Mouse (Mus musculus) hindbrain, embryonic 10.5 days (tissue): ENCODE measurements around the gene Galnt6. TPM values are rescaled to one million over a fixed set of nuclear protein-coding genes. Genes with fewer than 3 reads are reported as not detected.
"Not testable (repeated sequence)": the region's sequence is repeated elsewhere in the genome, so short reads cannot be mapped to it uniquely, and the experiment has no call there.

Experiments used
- DNase-seq: peaks from one replicate; pipeline ENCODE4 v3.0.0-alpha.2; 2017; ENCODE audit warnings: low spot score
- H3K27ac ChIP-seq: fragments of 300-500 bp; sonication (generic); 2 replicates; pipeline ENCODE4 v1.5.1; 2016; ENCODE audit warnings: mild to moderate bottlenecking, moderate library complexity
- H3K27me3 ChIP-seq: fragments of 300-500 bp; sonication (generic); 2 replicates; pipeline ENCODE4 v1.6.1; 2016; ENCODE audit warnings: mild to moderate bottlenecking; ENCODE audit not compliant: poor library complexity, insufficient read depth, severe bottlenecking
- H3K36me3 ChIP-seq: fragments of 300-500 bp; sonication (generic); 2 replicates; pipeline ENCODE4 v1.6.1; 2016; ENCODE audit warnings: mild to moderate bottlenecking, moderate library complexity
- H3K4me1 ChIP-seq: fragments of 300-500 bp; sonication (generic); replicated peaks from 2 replicates; pipeline ENCODE4 v1.6.1; 2016; ENCODE audit warnings: mild to moderate bottlenecking
- H3K4me3 ChIP-seq: fragments of 300-500 bp; sonication (generic); 2 replicates; pipeline ENCODE4 v1.5.1; 2016; ENCODE audit warnings: mild to moderate bottlenecking, moderate library complexity
- H3K9me3 ChIP-seq: fragments of 300-500 bp; sonication (generic); 2 replicates; pipeline ENCODE4 v1.6.1; 2016; ENCODE audit warnings: mild to moderate bottlenecking, moderate library complexity
- WGBS: fragments of 180-500 bp; shearing (Covaris S2); methylation state at CpG from one replicate; pipeline ENCODE4 v1.1.7; 2016; 5-methylcytosine and 5-hydroxymethylcytosine counted together
- polyA plus RNA-seq: library from polyadenylated mRNA; unstranded; fragments of >200 nt; fragmentation: Nextera tagmentation; extraction: Ambion mirVana; gene quantifications from 2 replicates; pipeline ENCODE4 v1.2.1, GENCODE M21; 2016

Gene Galnt6
- polyA plus RNA-seq = 0.05 and 0.11 TPM in 2 replicates

- H3K36me3 ChIP-seq = no peaks in the 10 kb centered on the region
- WGBS = 4% methylated on average over 57 of the region's 57 CpGs
- peaks cover 74% of the 10 kb centered on the region for H3K27me3 ChIP-seq
- H3K27ac ChIP-seq = peak within 1 kb of the TSS; percentile 40; the same call in 1 of the 2 replicates
- H3K4me1 ChIP-seq = peaks cover 23% of the 10 kb centered on the region
- H3K4me3 ChIP-seq = peak within 1 kb of the TSS; percentile 53
- H3K9me3 ChIP-seq = no peaks in the 10 kb centered on the region
- peak; percentile 34 for DNase-seq
These were observed at the start of gene Galnt6 for GRCm38 (mm10) chr15:100729281-100729985. Galnt6 (minus strand) TSS chr15:100729376.

GRCm38 (mm10) chr15:100777020-100778016, 48.1 kb upstream of the Galnt6 start:
- WGBS = 78% methylated on average over 32 of the region's 32 CpGs
- Histone ChIP-seq H3K36me3 (no peaks in the 10 kb centered on the region), H3K27me3 (no peaks in the 10 kb centered on the region), H3K9me3 (no peaks in the 10 kb centered on the region), H3K4me1 (peaks cover 26% of the 10 kb centered on the region), H3K27ac (no peak overlapping the region), H3K4me3 (no peak overlapping the region)
- DNase-seq = no peak

GRCm38 (mm10) chr15:100776424-100776823, 47.2 kb upstream of the Galnt6 start:
- WGBS = 91% methylated on average over 3 of the region's 3 CpGs
- Histone ChIP-seq H3K27me3 (no peaks in the 10 kb centered on the region), H3K4me1 (peaks cover 26% of the 10 kb centered on the region), H3K9me3 (no peaks in the 10 kb centered on the region), H3K27ac (no peak overlapping the region), H3K4me3 (no peak overlapping the region), H3K36me3 (no peaks in the 10 kb centered on the region; the same call in 1 of the 2 replicates)
- no peak for DNase-seq

GRCm38 (mm10) chr15:100775189-100776166, 46.3 kb upstream of the Galnt6 start:
- H3K27ac ChIP-seq = no peak overlapping the region

GRCm38 (mm10) chr15:100773859-100774258, 44.7 kb upstream of the Galnt6 start:
- H3K27me3 ChIP-seq, DNase-seq, H3K27ac ChIP-seq, H3K36me3 ChIP-seq, H3K4me3 ChIP-seq, H3K9me3 ChIP-seq, H3K4me1 ChIP-seq: not testable (repeated sequence)
- 91% methylated on average over 6 of the region's 6 CpGs for WGBS

More at GRCm38 (mm10) chr15:100775189-100776166, 46.3 kb upstream of the Galnt6 start:
- H3K4me3 ChIP-seq = no peak overlapping the region
- H3K36me3 ChIP-seq = no peaks in the 10 kb centered on the region; the same call in 1 of the 2 replicates
- 0 out of 2 replicates have a peak, but pooled peaks cover 6% of the 10 kb centered on the region for H3K9me3 ChIP-seq
- DNase-seq = no peak
- H3K27me3 ChIP-seq = no peaks in the 10 kb centered on the region
- 68% methylated on average over 19 of the region's 19 CpGs for WGBS
- peaks cover 21% of the 10 kb centered on the region for H3K4me1 ChIP-seq

- Histone ChIP-seq H3K36me3 (peaks cover 19% of the 10 kb centered on the region; the same call in 1 of the 2 replicates), H3K27ac (no peak overlapping the region), H3K4me1 (peaks cover 9% of the 10 kb centered on the region; the same call in 1 of the 2 replicates), H3K27me3 (no peaks in the 10 kb centered on the region), H3K9me3 (0 out of 2 replicates have a peak, but pooled peaks cover 6% of the 10 kb centered on the region), H3K4me3 (no peak overlapping the region)
- 93% methylated on average over 4 of the region's 4 CpGs for WGBS
- no peak for DNase-seq
These were observed 43.5 kb upstream of the Galnt6 start for GRCm38 (mm10) chr15:100772685-100773084.

GRCm38 (mm10) chr15:100770338-100770737, 41.2 kb upstream of the Galnt6 start:
- no peak for DNase-seq
- H3K27me3 ChIP-seq = no peaks in the 10 kb centered on the region
- peaks cover 11% of the 10 kb centered on the region; the same call in 1 of the 2 replicates for H3K4me1 ChIP-seq
- no peak overlapping the region for H3K27ac ChIP-seq
- H3K4me3 ChIP-seq = no peak overlapping the region
- 94% methylated on average over 5 of the region's 5 CpGs for WGBS
- H3K36me3 ChIP-seq = peaks cover 19% of the 10 kb centered on the region; the same call in 1 of the 2 replicates
- 0 out of 2 replicates have a peak, but pooled peaks cover 6% of the 10 kb centered on the region for H3K9me3 ChIP-seq

GRCm38 (mm10) chr15:100769023-100769422, 39.8 kb upstream of the Galnt6 start:
- not testable (repeated sequence) for H3K27ac ChIP-seq
- WGBS = 92% methylated on average over 4 of the region's 4 CpGs

GRCm38 (mm10) chr15:100767851-100768250, 38.7 kb upstream of the Galnt6 start:
- peaks cover 14% of the 10 kb centered on the region for H3K27me3 ChIP-seq
- no peak for DNase-seq
- H3K9me3 ChIP-seq = 0 out of 2 replicates have a peak, but pooled peaks cover 6% of the 10 kb centered on the region
- 87% methylated on average over 13 of the region's 13 CpGs for WGBS
- H3K27ac ChIP-seq = no peak overlapping the region
- peaks cover 6% of the 10 kb centered on the region for H3K4me1 ChIP-seq
- H3K36me3 ChIP-seq = peaks cover 19% of the 10 kb centered on the region; the same call in 1 of the 2 replicates
- no peak overlapping the region for H3K4me3 ChIP-seq

More at GRCm38 (mm10) chr15:100769023-100769422, 39.8 kb upstream of the Galnt6 start:
- DNase-seq, H3K4me3 ChIP-seq, H3K27me3 ChIP-seq, H3K9me3 ChIP-seq, H3K4me1 ChIP-seq: not testable (repeated sequence)
- H3K36me3 ChIP-seq = peaks cover 19% of the 10 kb centered on the region; the same call in 1 of the 2 replicates

GRCm38 (mm10) chr15:100766826-100767225, 37.6 kb upstream of the Galnt6 start:
- H3K36me3 ChIP-seq = peaks cover 19% of the 10 kb centered on the region; the same call in 1 of the 2 replicates
- H3K4me3 ChIP-seq = no peak overlapping the region
- peaks cover 16% of the 10 kb centered on the region for H3K4me1 ChIP-seq
- DNase-seq = no peak
- H3K27ac ChIP-seq = 0 out of 2 replicates have a peak overlapping the region, but pooled peaks have one; percentile 23
- peaks cover 18% of the 10 kb centered on the region for H3K27me3 ChIP-seq
- H3K9me3 ChIP-seq = 0 out of 2 replicates have a peak, but pooled peaks cover 6% of the 10 kb centered on the region
- 74% methylated on average over 9 of the region's 9 CpGs for WGBS

GRCm38 (mm10) chr15:100764163-100764951, 35.2 kb upstream of the Galnt6 start:
- Histone ChIP-seq H3K36me3 (peaks cover 13% of the 10 kb centered on the region; the same call in 1 of the 2 replicates), H3K4me3 (no peak overlapping the region), H3K27ac (no peak overlapping the region), H3K9me3 (no peaks in the 10 kb centered on the region), H3K4me1 (peaks cover 32% of the 10 kb centered on the region), H3K27me3 (peaks cover 18% of the 10 kb centered on the region)
- WGBS = 80% methylated on average over 16 of the region's 16 CpGs
- DNase-seq = no peak
